Mouse (Mus musculus): ENCODE measurements around the gene Pip.

Pip gene

GRCm38 (mm10) chr6:41847235-41847634 is at the start of gene Pip:
Gene Pip, plus strand, starts transcription at chr6:41847535.
- CTCF ChIA-PET, result no interaction called here

GRCm38 (mm10) chr6:41824086-41824485 is 23.2 kb upstream of the Pip start:
- CTCF ChIA-PET, result no interaction called here

GRCm38 (mm10) chr6:41829516-41829915 is 17.8 kb upstream of the Pip start:
- CTCF ChIA-PET, result no interaction called here

GRCm38 (mm10) chr6:41852689-41853088 is 5.4 kb downstream of the Pip start, which contains the start of gene Sval2:
Gene Sval2, plus strand, starts transcription at chr6:41852989.
- CTCF ChIA-PET, result no interaction called here

GRCm38 (mm10) chr6:41864038-41864437 is 16.7 kb downstream of the Pip start:
- CTCF ChIA-PET, result no interaction called here

Data from spleen, embryonic (tissue).